Mouse (Mus musculus): ENCODE data around the gene Mybph. TPM values are rescaled to one million over a fixed set of nuclear protein-coding genes. Genes with fewer than 3 reads are reported as not detected.
A peak's percentile ranks its signal among the peaks of the same experiment; 100 is the strongest.

Mybph gene
- polyA plus RNA-seq, 2 experiments: 0.03 TPM; not detected in 1

GRCm38 (mm10) chr1:134210179-134210755 is 17.0 kb downstream of the Mybph start:
- H3K36me3 ChIP-seq (replicated peaks; ENCODE audit: control insufficient read depth, insufficient read depth, low read depth): no peaks in the 10 kb centered on the region
- peaks cover 7 to 24% of the 10 kb centered on the region in 2 experiments for H3K4me1 ChIP-seq (replicated peaks; ENCODE audit: control insufficient read depth in 2 of 2, insufficient read depth in 2 of 2, low read length in 1 of 2)
- H3K27me3 ChIP-seq (ENCODE audit: control insufficient read depth, insufficient read depth, low read length): no peaks in the 10 kb centered on the region
- DNase-seq (ENCODE audit: low read depth in 3 of 3, low spot score in 3 of 3): no peak
- no peak overlapping the region for H3K4me2 ChIP-seq (ENCODE audit: low read depth)
- ATAC-seq (ENCODE audit: insufficient read depth): no peak
- TF ChIP-seq CTCF (IDR thresholded peaks at IDR 0.05; ENCODE audit: low read depth) (no peak), EP300 (IDR thresholded peaks at IDR 0.05; ENCODE audit: low read depth) (no peak)
- H3K9me3 ChIP-seq (ENCODE audit: control insufficient read depth, low read length): no peaks in the 10 kb centered on the region
- 51% methylated on average over 6 of the region's 6 CpGs for WGBS (ENCODE audit: insufficient replicate concordance)
- H3K4me3 ChIP-seq (ENCODE audit: insufficient read depth in 1 of 2, low read depth in 2 of 2, low read length in 2 of 2): no peak overlapping the region
- no peak overlapping the region for H3K9ac ChIP-seq (replicated peaks)
- H3K27ac ChIP-seq: no peak overlapping the region

DNA sequence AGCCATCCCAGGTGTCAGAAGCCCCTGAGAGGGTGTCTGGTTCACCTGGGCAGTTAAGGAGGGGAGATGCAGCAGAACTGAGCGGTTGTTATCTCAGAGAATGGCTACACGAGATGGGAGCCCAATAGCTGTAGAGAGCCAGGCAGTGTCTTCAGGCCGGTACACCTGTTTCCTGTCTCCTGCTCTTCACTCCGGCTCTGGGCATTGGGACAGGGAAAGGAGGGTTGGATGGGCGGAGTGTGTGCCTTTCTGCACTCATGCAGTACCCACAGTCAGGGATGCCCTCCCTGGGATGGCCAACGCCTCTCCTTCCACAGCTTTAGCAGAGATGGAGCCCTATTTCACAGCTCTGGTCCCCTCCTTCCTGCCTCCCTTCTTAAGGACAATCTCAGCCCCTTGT is 17.8 kb downstream of the Mybph start:
- H3K9me3 ChIP-seq (ENCODE audit: control insufficient read depth, low read length): no peaks in the 10 kb centered on the region
- 28% methylated on average over 6 of the region's 6 CpGs for WGBS (ENCODE audit: insufficient replicate concordance)
- TF ChIP-seq CTCF (IDR thresholded peaks at IDR 0.05; ENCODE audit: low read depth) (no peak), EP300 (IDR thresholded peaks at IDR 0.05; ENCODE audit: low read depth) (no peak)
- H3K27me3 ChIP-seq (ENCODE audit: control insufficient read depth, insufficient read depth, low read length): no peaks in the 10 kb centered on the region
- no peak overlapping the region for H3K4me3 ChIP-seq (ENCODE audit: insufficient read depth in 1 of 2, low read depth in 2 of 2, low read length in 2 of 2)
- peaks cover 5 to 17% of the 10 kb centered on the region in 2 experiments; a peak in 3 of 4 replicates for H3K4me1 ChIP-seq (replicated peaks; ENCODE audit: control insufficient read depth in 2 of 2, insufficient read depth in 2 of 2, low read length in 1 of 2)
- no peak overlapping the region for H3K9ac ChIP-seq (replicated peaks)
- no peak overlapping the region for H3K27ac ChIP-seq
- no peak overlapping the region for H3K4me2 ChIP-seq (ENCODE audit: low read depth)
- DNase-seq (ENCODE audit: low read depth in 3 of 3, low spot score in 3 of 3): no peak
- no peaks in the 10 kb centered on the region for H3K36me3 ChIP-seq (replicated peaks; ENCODE audit: control insufficient read depth, insufficient read depth, low read depth)
- ATAC-seq (ENCODE audit: insufficient read depth): no peak

DNA sequence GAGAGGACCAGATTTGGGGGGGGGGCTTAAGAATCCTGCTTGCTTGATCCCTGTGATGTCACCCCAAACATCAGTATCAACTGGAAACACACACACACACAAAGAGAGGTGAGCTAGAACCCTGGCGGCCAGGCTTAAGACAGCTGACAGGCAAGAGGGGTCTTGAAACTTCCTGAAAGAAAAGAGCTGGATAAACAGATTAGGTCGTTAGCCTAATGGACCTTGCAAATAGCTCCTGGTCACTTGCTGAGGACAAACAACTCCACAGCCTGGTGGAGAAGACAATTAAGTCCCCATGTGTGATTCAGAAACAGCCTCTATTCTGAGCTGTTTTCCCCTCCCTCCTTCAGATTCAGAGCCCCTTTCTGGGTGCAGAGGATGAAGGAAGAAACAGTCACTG is 18.4 kb downstream of the Mybph start:
- TF ChIP-seq CTCF (IDR thresholded peaks at IDR 0.05; ENCODE audit: low read depth): no peak
- TF ChIP-seq EP300 (IDR thresholded peaks at IDR 0.05; ENCODE audit: low read depth): no peak
- ATAC-seq (ENCODE audit: insufficient read depth): no peak
- no peak for DNase-seq (ENCODE audit: low read depth in 3 of 3, low spot score in 3 of 3)
- Histone ChIP-seq H3K4me3 (ENCODE audit: insufficient read depth in 1 of 2, low read depth in 2 of 2, low read length in 2 of 2) (no peak overlapping the region), H3K36me3 (replicated peaks; ENCODE audit: control insufficient read depth, insufficient read depth, low read depth) (no peaks in the 10 kb centered on the region), H3K9ac (replicated peaks) (no peak overlapping the region), H3K4me2 (ENCODE audit: low read depth) (no peak overlapping the region), H3K4me1 (replicated peaks; ENCODE audit: control insufficient read depth in 2 of 2, insufficient read depth in 2 of 2, low read length in 1 of 2) (peaks cover 4 to 11% of the 10 kb centered on the region in 2 experiments; a peak in 2 of 4 replicates), H3K9me3 (ENCODE audit: control insufficient read depth, low read length) (no peaks in the 10 kb centered on the region), H3K27me3 (ENCODE audit: control insufficient read depth, insufficient read depth, low read length) (no peaks in the 10 kb centered on the region), H3K27ac (no peak overlapping the region)
- 13% methylated on average over 2 of the region's 2 CpGs for WGBS (ENCODE audit: insufficient replicate concordance)

DNA sequence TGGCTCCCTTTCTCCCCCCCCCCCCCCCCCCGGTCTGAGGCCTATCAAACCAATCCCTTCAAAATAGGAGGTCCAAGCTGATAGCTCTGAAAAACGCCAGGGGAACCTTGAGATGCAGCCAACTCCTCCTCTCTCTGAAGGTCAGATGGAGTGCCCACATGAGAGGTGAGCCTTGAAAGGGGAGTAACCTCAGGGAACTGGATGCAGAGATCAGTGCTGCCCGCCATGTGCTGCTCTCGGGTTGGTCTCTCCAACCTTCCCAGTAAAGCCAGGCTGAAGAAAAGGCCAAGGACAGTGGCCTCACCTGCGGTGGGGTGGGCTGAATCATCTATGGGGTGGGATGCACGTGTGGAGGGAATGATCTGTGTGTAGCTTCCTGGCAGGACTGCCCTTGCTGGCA is 19.1 kb downstream of the Mybph start:
- Histone ChIP-seq H3K36me3 (replicated peaks; ENCODE audit: control insufficient read depth, insufficient read depth, low read depth) (no peaks in the 10 kb centered on the region), H3K4me1 (replicated peaks; ENCODE audit: control insufficient read depth in 2 of 2, insufficient read depth in 2 of 2, low read length in 1 of 2) (peaks cover 4 to 11% of the 10 kb centered on the region in 2 experiments; a peak in 2 of 4 replicates), H3K4me2 (ENCODE audit: low read depth) (no peak overlapping the region), H3K9ac (replicated peaks) (no peak overlapping the region), H3K27me3 (ENCODE audit: control insufficient read depth, insufficient read depth, low read length) (no peaks in the 10 kb centered on the region), H3K9me3 (ENCODE audit: control insufficient read depth, low read length) (no peaks in the 10 kb centered on the region), H3K4me3 (ENCODE audit: insufficient read depth in 1 of 2, low read depth in 2 of 2, low read length in 2 of 2) (no peak overlapping the region), H3K27ac (no peak overlapping the region)
- no peak for DNase-seq (ENCODE audit: low read depth in 3 of 3, low spot score in 3 of 3)
- no peak for TF ChIP-seq CTCF (IDR thresholded peaks at IDR 0.05; ENCODE audit: low read depth)
- no peak for TF ChIP-seq EP300 (IDR thresholded peaks at IDR 0.05; ENCODE audit: low read depth)
- 59% methylated on average over 5 of the region's 6 CpGs for WGBS (ENCODE audit: insufficient replicate concordance)
- no peak for ATAC-seq (ENCODE audit: insufficient read depth)

DNA sequence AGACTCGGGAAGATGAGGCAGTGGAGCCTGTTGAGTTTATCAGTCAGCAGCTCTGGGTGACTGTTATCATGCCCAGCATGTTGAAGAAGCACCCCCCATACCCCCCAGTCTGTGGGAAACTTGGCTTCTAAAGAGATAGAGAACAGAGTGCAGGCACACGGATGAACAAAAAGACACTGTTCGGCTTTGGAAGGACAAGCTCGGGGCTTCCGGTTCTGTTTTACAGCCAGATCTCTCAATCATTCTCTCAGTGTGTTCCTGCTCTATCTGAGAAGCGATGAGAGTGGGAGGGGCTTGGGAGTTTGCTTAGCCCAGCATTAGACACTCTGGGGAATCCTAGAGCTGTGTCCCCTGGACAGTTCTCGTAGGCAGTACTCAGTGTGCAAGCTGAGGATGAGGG is 20.2 kb downstream of the Mybph start:
- no peaks in the 10 kb centered on the region for H3K27me3 ChIP-seq (ENCODE audit: control insufficient read depth, insufficient read depth, low read length)
- peaks cover 4 to 11% of the 10 kb centered on the region in 2 experiments; a peak in 2 of 4 replicates for H3K4me1 ChIP-seq (replicated peaks; ENCODE audit: control insufficient read depth in 2 of 2, insufficient read depth in 2 of 2, low read length in 1 of 2)
- ATAC-seq (ENCODE audit: insufficient read depth) (peak; percentile 79), DNase-seq (ENCODE audit: low read depth in 3 of 3, low spot score in 3 of 3) (no peak)
- WGBS (ENCODE audit: insufficient replicate concordance): 13% methylated on average over 7 of the region's 7 CpGs
- peak overlapping the region; percentile 28 for H3K4me2 ChIP-seq (ENCODE audit: low read depth)
- no peaks in the 10 kb centered on the region for H3K9me3 ChIP-seq (ENCODE audit: control insufficient read depth, low read length)
- H3K36me3 ChIP-seq (replicated peaks; ENCODE audit: control insufficient read depth, insufficient read depth, low read depth): no peaks in the 10 kb centered on the region
- H3K4me3 ChIP-seq (ENCODE audit: insufficient read depth in 1 of 2, low read depth in 2 of 2, low read length in 2 of 2): no peak overlapping the region
- TF ChIP-seq EP300 (IDR thresholded peaks at IDR 0.05; ENCODE audit: low read depth): peak; percentile 62
- no peak for TF ChIP-seq CTCF (IDR thresholded peaks at IDR 0.05; ENCODE audit: low read depth)
- H3K27ac ChIP-seq: no peak overlapping the region
- H3K9ac ChIP-seq (replicated peaks): no peak overlapping the region
